Mouse (Mus musculus) forebrain, embryonic 16.5 days (tissue): ENCODE measurements at regions not wholly inside any gene's neighbourhood (a gene's known extent, or its start where the extent isn't known, plus 50 kb on each side); places are given as distances from the start of the nearest gene placed in this dataset.

ENCODE experiments used
- ATAC-seq: fragments of 200-750 bp; cut with Nextera tagmentation; 2 replicates; pipeline ENCODE4 v1.8.0; 2017; ENCODE audit warnings: mild to moderate bottlenecking, moderate library complexity
- H3K27ac ChIP-seq: fragments of 300-500 bp; sonication (generic); 2 replicates; pipeline ENCODE4 v1.5.1; 2014; ENCODE audit warnings: low read length, control low read depth
- H3K27me3 ChIP-seq: fragments of 300-500 bp; sonication (generic); replicated peaks from 2 replicates; pipeline ENCODE4 v1.6.1; 2014; ENCODE audit warnings: low read length; ENCODE audit not compliant: control insufficient read depth, insufficient read depth
- H3K36me3 ChIP-seq: fragments of 300-500 bp; sonication (generic); 2 replicates; pipeline ENCODE4 v1.6.1; 2014; ENCODE audit not compliant: control insufficient read depth, insufficient read depth
- H3K4me1 ChIP-seq: fragments of 300-500 bp; sonication (generic); replicated peaks from 2 replicates; pipeline ENCODE4 v1.6.1; 2014; ENCODE audit warnings: low read length; ENCODE audit not compliant: control insufficient read depth, insufficient read depth
- H3K4me2 ChIP-seq: fragments of 300-500 bp; sonication (generic); 2 replicates; pipeline ENCODE4 v1.6.1; 2014; ENCODE audit warnings: mild to moderate bottlenecking, low read length, control low read depth
- H3K4me3 ChIP-seq: fragments of 300-500 bp; sonication (generic); replicated peaks from 2 replicates; pipeline ENCODE4 v1.5.1; 2014; ENCODE audit warnings: mild to moderate bottlenecking, low read length, control low read depth
- H3K9ac ChIP-seq: fragments of 300-500 bp; sonication (generic); replicated peaks from 2 replicates; pipeline ENCODE4 v1.6.1; 2014; ENCODE audit warnings: low read depth, low read length, control low read depth
- H3K9me3 ChIP-seq: fragments of 300-500 bp; sonication (generic); 2 replicates; pipeline ENCODE4 v1.6.1; 2016; ENCODE audit warnings: low read length; ENCODE audit not compliant: control insufficient read depth
- WGBS: fragments of 180-500 bp; shearing (Covaris S2); extraction: QIAGEN DNeasy Blood & Tissue Kit; methylation state at CpG from one replicate; pipeline ENCODE4 v1.1.7; 2014; 5-methylcytosine and 5-hydroxymethylcytosine counted together

- Histone ChIP-seq H3K9me3 (no peaks in the 10 kb centered on the region), H3K9ac (no peak overlapping the region), H3K4me3 (no peak overlapping the region), H3K4me1 (no peaks in the 10 kb centered on the region), H3K27me3 (no peaks in the 10 kb centered on the region), H3K4me2 (no peak overlapping the region), H3K36me3 (no peaks in the 10 kb centered on the region), H3K27ac (no peak overlapping the region)
- WGBS, result 70% methylated on average over 6 of the region's 6 CpGs
- no peak for ATAC-seq
Observed at GRCm38 (mm10) chr2:61113916-61114315, 150.9 kb upstream of the Rbms1 start.

GRCm38 (mm10) chr2:61110591-61110990 lies 147.6 kb upstream of the Rbms1 start:
- WGBS, result 82% methylated on average over 9 of the region's 9 CpGs
- Histone ChIP-seq H3K4me2 (no peak overlapping the region), H3K4me3 (no peak overlapping the region), H3K9me3 (no peaks in the 10 kb centered on the region), H3K27ac (no peak overlapping the region), H3K36me3 (no peaks in the 10 kb centered on the region), H3K4me1 (no peaks in the 10 kb centered on the region), H3K27me3 (no peaks in the 10 kb centered on the region), H3K9ac (no peak overlapping the region)
- ATAC-seq, result no peak

DNA sequence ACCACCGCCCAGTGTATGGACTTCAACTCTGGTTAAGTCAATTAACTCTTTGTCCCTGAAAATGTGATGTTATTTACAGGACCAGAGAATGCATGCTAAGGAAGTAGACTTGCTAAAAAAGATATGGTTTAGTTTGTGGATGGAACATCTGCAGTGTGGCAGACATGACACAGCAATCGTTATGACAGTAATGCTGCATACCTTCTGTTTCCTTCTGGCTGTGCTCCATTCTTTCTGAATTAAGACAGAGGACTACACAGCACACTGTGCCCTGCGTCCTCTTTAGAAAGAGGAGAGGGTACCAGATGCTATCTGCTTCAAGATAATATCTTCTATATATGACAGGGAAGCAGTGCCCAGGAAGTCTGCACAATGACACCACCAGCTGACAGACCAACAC lies 146.6 kb upstream of the Rbms1 start:
- H3K9me3 ChIP-seq, result no peaks in the 10 kb centered on the region
- no peak overlapping the region for H3K9ac ChIP-seq
- H3K4me1 ChIP-seq, result no peaks in the 10 kb centered on the region
- no peak overlapping the region for H3K27ac ChIP-seq
- no peak overlapping the region for H3K4me3 ChIP-seq
- H3K4me2 ChIP-seq, result no peak overlapping the region
- no peaks in the 10 kb centered on the region for H3K27me3 ChIP-seq
- WGBS, result 73% methylated on average over 3 of the region's 3 CpGs
- ATAC-seq, result no peak; the same call in 1 of the 2 replicates
- H3K36me3 ChIP-seq, result no peaks in the 10 kb centered on the region

DNA sequence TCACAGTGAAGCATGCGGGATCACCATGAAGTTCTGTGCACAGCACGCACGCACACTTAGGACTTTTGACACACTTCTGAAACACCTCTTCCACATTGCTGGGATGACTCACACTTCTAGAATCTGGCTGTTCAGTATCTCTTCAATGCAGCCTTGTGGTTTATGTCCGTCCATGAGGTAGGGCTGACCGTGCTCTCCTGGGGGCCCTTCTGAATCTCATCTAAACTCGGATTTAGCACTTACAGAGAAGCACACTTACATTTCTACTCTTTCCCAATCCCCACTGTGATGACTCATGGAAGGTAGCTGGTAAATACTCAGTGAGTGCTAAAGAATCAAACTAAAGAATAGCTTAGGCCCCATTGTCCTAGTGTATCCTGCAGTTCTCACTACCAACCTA lies 142.2 kb upstream of the Rbms1 start:
- Histone ChIP-seq H3K36me3 (no peaks in the 10 kb centered on the region), H3K4me3 (no peak overlapping the region), H3K9ac (no peak overlapping the region), H3K9me3 (no peaks in the 10 kb centered on the region), H3K4me2 (no peak overlapping the region), H3K27ac (no peak overlapping the region), H3K4me1 (no peaks in the 10 kb centered on the region), H3K27me3 (no peaks in the 10 kb centered on the region)
- ATAC-seq, result no peak
- 93% methylated on average over 6 of the region's 6 CpGs for WGBS

GRCm38 (mm10) chr2:61100854-61101253 lies 137.9 kb upstream of the Rbms1 start:
- no peaks in the 10 kb centered on the region for H3K4me1 ChIP-seq
- H3K9ac ChIP-seq, result no peak overlapping the region
- no peak overlapping the region for H3K4me2 ChIP-seq
- no peak overlapping the region for H3K27ac ChIP-seq
- no peaks in the 10 kb centered on the region for H3K9me3 ChIP-seq
- ATAC-seq, result no peak
- no peaks in the 10 kb centered on the region for H3K27me3 ChIP-seq
- 95% methylated on average over 4 of the region's 4 CpGs for WGBS
- H3K36me3 ChIP-seq, result no peaks in the 10 kb centered on the region
- no peak overlapping the region for H3K4me3 ChIP-seq

- Histone ChIP-seq H3K4me1 (no peaks in the 10 kb centered on the region), H3K27me3 (no peaks in the 10 kb centered on the region)
- no peak for ATAC-seq
Observed at GRCm38 (mm10) chr2:61088501-61088900, 125.5 kb upstream of the Rbms1 start.

DNA sequence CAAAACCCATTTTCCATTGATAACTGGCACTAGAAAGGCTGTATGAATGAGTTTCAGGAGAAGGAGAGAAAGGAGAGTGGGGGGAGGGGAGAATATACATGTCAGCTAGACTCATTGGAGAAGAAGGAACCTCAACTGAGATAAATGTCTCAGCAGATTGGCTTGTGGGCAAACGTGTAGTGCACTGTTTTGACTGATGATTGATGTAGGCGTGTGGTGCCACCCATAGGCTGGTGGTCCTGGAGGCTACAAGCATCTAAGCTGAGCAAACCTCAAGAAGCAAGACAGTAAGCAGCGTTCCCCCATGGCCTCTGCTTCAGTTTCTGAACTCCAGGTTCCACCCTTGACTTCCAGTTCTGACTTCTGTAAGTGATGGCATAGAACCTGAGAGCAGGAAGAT lies 121.8 kb upstream of the Rbms1 start:
- H3K9me3 ChIP-seq, result no peaks in the 10 kb centered on the region
- 79% methylated on average over 3 of the region's 3 CpGs for WGBS
- ATAC-seq, result no peak
- no peak overlapping the region for H3K27ac ChIP-seq
- no peaks in the 10 kb centered on the region for H3K4me1 ChIP-seq
- H3K36me3 ChIP-seq, result no peaks in the 10 kb centered on the region
- H3K4me2 ChIP-seq, result no peak overlapping the region
- no peak overlapping the region for H3K4me3 ChIP-seq
- H3K27me3 ChIP-seq, result 0 out of 2 replicates have a peak, but pooled peaks cover 2% of the 10 kb centered on the region
- no peak overlapping the region for H3K9ac ChIP-seq

More at GRCm38 (mm10) chr2:61088501-61088900, 125.5 kb upstream of the Rbms1 start:
- H3K4me3 ChIP-seq, result no peak overlapping the region
- no peaks in the 10 kb centered on the region for H3K36me3 ChIP-seq
- no peak overlapping the region for H3K27ac ChIP-seq
- H3K4me2 ChIP-seq, result no peak overlapping the region
- no peak overlapping the region for H3K9ac ChIP-seq
- no peaks in the 10 kb centered on the region for H3K9me3 ChIP-seq

GRCm38 (mm10) chr2:61083100-61083499 lies 120.1 kb upstream of the Rbms1 start:
- H3K4me2 ChIP-seq, result no peak overlapping the region
- no peaks in the 10 kb centered on the region for H3K4me1 ChIP-seq
- no peak for ATAC-seq
- WGBS, result 91% methylated on average over 1 of the region's 1 CpGs
- H3K4me3 ChIP-seq, result no peak overlapping the region
- H3K9me3 ChIP-seq, result no peaks in the 10 kb centered on the region
- H3K9ac ChIP-seq, result no peak overlapping the region
- H3K27me3 ChIP-seq, result 0 out of 2 replicates have a peak, but pooled peaks cover 2% of the 10 kb centered on the region
- H3K36me3 ChIP-seq, result no peaks in the 10 kb centered on the region
- no peak overlapping the region for H3K27ac ChIP-seq

DNA sequence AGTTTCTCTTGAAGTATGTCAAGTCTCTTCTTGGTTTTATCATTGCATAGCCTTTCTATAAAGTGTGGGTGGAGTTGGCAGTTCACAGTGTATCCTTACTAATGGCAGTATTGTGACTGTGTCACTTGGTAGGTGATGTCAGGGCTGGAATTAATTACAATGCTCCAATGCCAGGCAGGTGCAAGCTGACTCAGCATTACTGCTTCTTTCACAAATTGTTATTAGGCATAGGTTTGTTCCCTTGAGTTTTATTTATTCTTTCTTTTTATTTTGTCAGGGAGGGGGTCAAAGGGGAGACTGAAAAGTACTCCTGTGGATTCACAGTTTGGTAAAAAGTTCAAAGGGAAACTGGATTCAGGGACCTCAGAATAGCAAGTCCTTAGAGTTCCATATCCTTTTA lies 119.6 kb upstream of the Rbms1 start:
- no peak overlapping the region for H3K27ac ChIP-seq
- H3K27me3 ChIP-seq, result 0 out of 2 replicates have a peak, but pooled peaks cover 2% of the 10 kb centered on the region
- no peak overlapping the region for H3K9ac ChIP-seq
- H3K4me3 ChIP-seq, result no peak overlapping the region
- ATAC-seq, result no peak
- H3K9me3 ChIP-seq, result no peaks in the 10 kb centered on the region
- H3K4me1 ChIP-seq, result no peaks in the 10 kb centered on the region
- no peak overlapping the region for H3K4me2 ChIP-seq
- no peaks in the 10 kb centered on the region for H3K36me3 ChIP-seq

DNA sequence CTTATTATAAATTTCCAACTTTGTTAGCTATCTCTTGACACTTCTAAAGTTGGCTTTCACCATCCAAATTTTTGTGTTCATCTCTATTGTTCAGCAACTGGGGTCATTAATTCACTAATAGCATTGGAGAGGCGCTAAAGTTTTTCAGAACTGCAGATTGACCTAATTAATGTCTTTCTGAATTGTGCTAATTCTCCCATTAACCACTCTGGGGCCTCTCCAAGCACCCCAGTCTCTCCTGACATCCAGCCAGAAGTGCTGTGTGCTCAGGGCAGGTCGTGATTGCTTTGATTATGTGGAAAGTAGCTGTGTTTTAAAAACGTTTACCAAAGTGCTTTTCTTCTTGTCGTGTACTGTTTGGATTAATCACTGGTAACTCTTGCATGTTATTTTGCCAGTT lies 117.0 kb upstream of the Rbms1 start:
- Histone ChIP-seq H3K9ac (no peak overlapping the region), H3K27me3 (peaks cover 2% of the 10 kb centered on the region; the same call in 1 of the 2 replicates), H3K27ac (no peak overlapping the region), H3K4me1 (no peaks in the 10 kb centered on the region), H3K36me3 (no peaks in the 10 kb centered on the region), H3K9me3 (no peaks in the 10 kb centered on the region), H3K4me2 (no peak overlapping the region), H3K4me3 (no peak overlapping the region)
- WGBS, result 5% methylated on average over 4 of the region's 4 CpGs
- no peak for ATAC-seq
